Mouse (Mus musculus) lung, postnatal 25 days (tissue): ENCODE results near the gene Tnfrsf21.

Experiments used
- DNase-seq: peaks from one replicate; pipeline ENCODE4 v3.0.0; 2022; ENCODE audit warnings: low spot score

The Tnfrsf21 gene

DNA sequence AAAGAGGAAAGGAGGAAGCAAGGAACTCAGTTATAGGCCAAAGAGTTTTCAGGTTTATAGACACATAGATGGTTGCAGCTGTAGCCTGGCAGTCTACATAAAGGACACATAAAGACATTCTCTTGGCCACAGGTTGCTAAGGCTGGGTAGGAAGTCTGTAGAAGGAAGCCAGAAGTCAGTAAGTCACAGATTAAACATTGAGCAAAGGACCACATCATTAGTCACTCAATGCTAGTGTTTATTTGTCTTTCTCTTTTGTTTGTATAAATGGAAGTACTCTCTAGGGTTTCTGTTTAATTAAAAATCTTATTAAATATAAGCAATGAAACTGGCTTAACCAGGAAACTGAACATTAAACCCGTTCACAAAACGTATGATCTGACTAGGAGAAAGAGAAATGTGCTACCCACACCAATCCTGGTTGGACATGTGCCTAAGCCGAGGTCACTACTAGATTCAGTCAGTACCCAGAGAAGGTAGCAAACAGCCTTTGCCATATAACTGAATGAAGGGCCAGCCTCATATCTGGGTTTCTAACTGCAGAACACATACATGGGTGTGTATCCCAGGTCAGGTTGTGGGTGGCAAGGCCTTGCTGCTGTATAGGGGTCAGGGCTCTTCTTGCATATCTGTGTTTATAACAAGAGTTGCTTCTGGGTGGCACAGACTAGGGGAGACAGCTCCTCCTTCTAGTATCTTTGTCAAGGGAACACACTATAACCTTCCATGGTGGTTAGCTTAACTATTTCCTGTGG, 113.9 kb downstream of the Tnfrsf21 start:
- no peak for DNase-seq

DNA sequence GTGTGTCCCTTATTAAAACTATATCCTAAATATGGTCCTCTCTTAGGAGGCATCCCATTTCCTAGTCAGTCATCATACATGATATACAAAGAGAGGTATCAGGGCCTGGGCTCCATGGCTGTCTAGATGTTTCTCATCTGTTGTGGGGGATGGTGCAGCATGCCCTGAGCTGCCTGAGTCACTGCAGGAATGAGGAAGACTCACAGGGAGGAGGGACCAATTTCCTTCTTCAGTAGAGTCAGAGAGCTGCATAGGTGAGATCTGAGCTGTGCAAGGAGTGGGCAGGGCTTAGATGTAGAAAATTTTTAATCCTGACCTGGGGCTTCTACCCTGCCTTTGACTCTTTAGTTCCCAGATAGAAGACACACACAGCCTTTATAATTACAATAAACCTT, 114.5 kb downstream of the Tnfrsf21 start:
- DNase-seq, result no peak

GRCm38 (mm10) chr17:43132477-43132876, 116.1 kb downstream of the Tnfrsf21 start:
- DNase-seq, result no peak

GRCm38 (mm10) chr17:43133106-43133505, 116.8 kb downstream of the Tnfrsf21 start:
- DNase-seq, result no peak

DNA sequence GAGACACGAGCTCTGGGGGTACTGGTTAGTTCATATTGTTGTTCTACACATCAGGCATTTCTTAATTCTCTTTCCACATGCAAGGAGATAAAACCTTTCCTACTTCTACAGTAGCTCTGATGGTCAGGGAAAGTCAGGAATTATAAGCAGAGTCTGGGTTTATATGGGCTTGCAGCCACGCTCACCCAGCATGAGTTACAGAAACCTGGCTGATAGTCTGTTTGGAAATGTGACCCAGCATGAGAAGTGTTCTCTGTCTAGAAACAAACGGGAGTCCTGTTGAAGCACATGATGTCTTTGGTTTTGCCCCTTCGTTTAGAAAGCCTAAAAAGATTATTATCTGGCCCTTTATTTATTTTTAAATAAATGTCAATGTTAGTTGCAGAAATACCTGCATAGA, 118.6 kb downstream of the Tnfrsf21 start:
- DNase-seq, result no peak

DNA sequence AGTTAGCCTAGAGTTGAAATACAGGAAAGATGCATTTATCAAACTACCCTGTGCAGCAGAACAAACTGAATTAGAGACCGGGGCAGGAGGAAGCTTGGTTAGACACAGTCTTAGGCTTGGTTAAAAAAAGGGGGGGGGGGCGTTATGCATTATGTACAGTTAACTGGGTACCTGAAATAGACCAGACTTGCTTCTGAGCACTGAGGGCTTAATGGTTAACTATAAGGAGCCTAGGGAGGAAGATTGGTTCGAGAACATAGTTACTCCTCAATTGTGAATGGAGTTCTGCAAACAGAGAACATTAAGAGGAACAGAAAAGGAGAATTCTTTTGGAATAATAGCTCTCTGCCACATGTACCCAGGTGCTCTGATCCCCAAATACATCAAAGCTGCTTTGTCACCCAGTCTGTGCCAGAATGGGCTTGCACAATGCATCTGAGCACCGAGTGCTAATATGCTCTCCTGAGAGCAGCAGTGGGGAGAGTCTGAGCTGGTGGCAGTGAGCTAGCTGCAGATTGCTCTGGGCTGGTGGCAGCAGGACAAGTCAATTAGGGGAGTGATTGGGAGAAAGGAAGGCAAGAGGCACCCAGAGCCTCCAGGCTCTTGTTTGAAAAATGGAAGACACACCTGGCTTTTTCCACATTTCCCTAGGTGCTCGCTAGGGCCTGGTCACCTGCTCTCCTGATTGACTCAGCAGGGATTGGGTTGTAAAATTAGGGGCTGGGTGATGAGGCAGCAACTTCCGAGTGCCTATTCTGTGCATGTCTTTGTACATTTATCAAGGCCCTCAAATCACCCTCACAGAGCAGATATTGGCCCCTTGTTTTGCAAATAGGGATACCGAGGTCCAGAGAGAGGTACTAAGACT, 119.3 kb downstream of the Tnfrsf21 start:
- peak; percentile 12 for DNase-seq

DNA sequence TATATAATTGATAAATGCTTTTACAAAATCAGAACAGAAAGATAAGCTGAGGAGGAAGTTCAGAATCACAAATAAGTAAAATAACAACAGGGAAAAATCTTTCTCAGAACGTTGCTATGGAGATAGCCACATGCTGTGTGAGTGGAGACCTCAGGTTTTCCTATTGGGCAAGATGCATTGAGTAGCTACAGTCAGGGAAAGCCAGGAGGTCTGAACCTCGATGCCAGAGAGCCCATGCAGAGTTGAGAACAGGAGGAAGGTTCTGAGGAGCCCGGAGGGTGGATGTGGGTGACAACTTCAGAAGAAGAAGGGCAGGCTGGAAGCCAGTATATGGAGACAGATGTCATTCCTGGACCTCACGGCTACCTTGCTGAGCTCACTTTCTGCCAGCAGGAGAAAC, 120.4 kb downstream of the Tnfrsf21 start:
- DNase-seq, result no peak

- DNase-seq, result peak; percentile 66
Measured at GRCm38 (mm10) chr17:43137838-43138237, 121.5 kb downstream of the Tnfrsf21 start.

GRCm38 (mm10) chr17:43138356-43138755, 122.0 kb downstream of the Tnfrsf21 start:
- peak; percentile 55 for DNase-seq
